Mouse (Mus musculus): ENCODE data around the gene Slc25a3. TPM values are rescaled to one million over a fixed set of nuclear protein-coding genes. Genes with fewer than 3 reads are reported as not detected.

Gene Slc25a3
- total RNA-seq (2023) = 603 TPM

DNA sequence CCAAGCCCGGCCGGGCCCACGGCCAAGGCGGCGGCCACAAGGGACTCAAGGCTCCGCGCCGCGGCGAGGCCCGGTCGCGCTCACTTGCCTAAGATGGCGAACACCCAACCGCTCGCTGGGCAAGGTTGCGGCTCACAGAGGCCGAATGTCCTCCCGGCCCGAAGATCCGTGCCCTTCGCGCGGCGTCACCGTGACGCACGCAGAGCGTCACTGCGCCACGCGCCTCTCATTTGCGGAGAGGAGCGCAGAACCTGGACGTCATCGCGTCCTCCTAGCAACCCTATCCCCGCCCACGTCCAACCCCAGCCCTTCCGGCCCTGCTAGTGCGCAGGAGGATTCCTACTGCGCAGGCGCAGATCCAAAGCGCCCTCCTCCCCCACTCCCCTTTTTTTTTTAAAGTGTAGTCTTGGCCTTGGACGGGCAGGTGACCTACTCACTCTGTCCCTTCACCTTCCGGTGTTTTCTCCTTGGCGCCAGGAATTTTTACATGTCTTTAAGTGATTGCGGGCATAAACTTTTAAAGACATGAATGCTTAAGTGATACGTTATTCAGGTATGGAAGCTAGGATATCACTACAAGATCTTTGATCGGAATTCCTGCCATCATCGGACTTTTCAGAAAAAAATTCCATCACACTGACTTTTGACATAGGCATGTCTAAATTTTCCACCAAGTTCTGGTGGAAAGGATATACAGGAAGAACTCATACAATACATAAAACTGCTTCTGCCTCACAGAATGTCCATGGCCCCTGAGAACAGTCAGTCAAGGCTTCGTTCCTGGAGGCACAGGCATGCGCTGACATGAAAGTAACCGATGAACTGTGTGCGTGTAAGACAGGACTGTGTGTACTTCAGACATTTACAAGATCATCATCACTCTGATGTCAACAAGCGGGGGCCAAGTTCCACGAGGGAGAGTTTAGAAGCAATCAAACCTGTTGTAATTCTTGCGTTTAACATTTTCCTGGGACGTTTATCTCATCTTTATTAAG lies at the start of gene Slc25a3:
TSS of gene Slc25a3 (minus strand) at position 232 of the 995 bp plus-strand sequence.

DNA sequence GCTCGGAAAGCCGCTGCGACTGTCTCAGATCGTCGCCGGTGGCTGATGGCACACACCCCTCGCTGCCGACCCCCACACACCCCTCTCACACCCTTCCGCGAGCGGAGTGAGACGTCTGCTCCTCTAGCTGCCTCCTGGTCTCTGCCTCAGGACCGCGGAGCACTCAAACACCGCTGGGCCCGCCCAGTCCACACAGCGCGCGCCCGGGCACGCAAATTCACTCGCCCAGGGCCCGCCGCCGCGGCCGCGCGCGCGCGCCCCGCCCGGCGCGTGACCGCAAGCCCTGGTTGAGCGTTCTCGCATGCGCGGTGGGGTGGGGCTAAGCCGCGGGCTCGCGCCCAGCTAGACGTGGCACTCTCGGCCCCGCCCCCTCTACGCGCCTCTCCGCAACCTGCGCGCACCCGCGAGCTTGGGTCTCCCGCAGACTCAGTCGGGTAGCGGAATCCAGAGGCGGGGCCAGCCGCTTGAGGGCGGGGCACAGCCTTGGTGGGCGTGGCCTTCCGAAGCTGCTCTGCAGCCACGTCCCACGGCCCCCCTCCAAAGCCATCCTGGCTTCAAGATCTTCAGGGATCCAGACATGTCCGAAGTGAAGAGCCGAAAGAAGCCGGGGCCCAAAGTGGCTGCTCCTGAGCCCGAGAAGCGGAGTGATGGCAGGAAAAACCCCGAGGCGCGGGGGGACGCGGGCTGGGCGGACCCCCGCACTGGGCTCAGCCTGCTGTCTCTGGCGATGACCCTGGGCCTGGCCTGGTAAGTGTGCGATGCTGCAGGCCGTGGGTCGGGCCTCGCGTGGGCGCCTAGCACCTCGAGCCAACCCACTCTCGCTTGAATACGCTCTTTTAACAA lies 41.1 kb downstream of the Slc25a3 start, which contains the start of the genes Apaf1 and Ikbip:
TSS of gene Apaf1 (minus strand) at position 221 of the 843 bp plus-strand sequence.
TSS of gene Ikbip (plus strand) at position 391 of the 843 bp plus-strand sequence.

Other genes with a start within 250 kb of the Slc25a3 start
- gene Apaf1, start 41.3 kb downstream of the Slc25a3 start, total RNA-seq (2023) = 24.5 TPM
- 2.0 TPM for gene Ikbip, start 41.1 kb downstream of the Slc25a3 start, total RNA-seq (2023)
- 142 TPM for gene Tmpo, start 57.3 kb upstream of the Slc25a3 start, total RNA-seq (2023)